Mouse (Mus musculus): ENCODE data around the gene S100a5.

DNA sequence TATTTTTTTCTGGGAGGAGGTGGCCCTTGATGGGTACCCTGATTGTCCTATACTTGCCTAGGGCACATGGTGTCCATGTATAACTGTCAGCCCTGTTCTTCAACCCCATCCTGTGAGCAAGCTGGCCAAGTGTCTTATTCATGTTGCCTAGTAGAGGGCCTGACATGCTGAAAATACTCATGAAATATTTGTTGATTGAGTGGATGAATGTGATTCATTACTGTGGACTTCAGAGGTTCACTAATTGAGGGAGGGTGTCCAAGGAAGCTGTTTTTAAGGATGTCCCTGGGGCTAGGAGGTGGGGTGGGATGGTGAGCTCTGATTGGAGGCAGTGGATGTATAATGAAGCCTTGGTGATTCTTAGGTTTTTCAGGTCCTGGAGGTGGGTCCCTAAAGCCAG is 45.4 kb downstream of the S100a5 start, which contains the start of gene S100a7a:
- TF ChIP-seq CTCF (IDR thresholded peaks at IDR 0.05; ENCODE audit: insufficient read depth, low read length) (no peak), POLR2A (IDR thresholded peaks at IDR 0.05; ENCODE audit: borderline replicate concordance, extremely low read depth, low read depth, low read length) (no peak)
